Mouse (Mus musculus): ENCODE data around the gene Ppp4r4. TPM values are rescaled to one million over a fixed set of nuclear protein-coding genes. Genes with fewer than 3 reads are reported as not detected.

The Ppp4r4 gene
- polyA plus RNA-seq, 1 experiment from 2014 or later: 1.6 TPM

DNA sequence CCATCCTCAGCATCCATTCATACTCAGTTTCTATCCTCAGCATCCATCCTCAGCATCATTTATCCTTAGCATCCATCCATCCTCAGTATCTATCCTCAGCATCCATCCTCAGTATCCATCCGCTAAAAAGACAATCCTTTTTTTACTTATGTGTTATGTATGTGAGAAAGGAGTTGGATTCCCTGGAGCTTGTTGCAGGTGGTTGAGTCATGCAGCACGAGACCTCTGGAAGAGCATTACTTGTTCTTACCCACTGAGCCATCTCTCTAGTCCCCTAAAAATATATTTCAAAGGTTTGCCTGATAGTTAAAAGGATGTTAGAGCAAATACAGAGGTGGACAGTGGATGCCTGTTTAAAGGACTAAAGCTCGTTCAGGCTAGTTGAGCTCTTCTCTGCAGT is 69.8 kb downstream of the Ppp4r4 start:
- Histone ChIP-seq H3K4me1 (peaks cover 9% of the 10 kb centered on the region), H3K36me3 (no peaks in the 10 kb centered on the region), H3K27me3 (ENCODE audit: insufficient read depth, poor library complexity, severe bottlenecking) (no peaks in the 10 kb centered on the region), H3K4me3 (no peak overlapping the region), H3K9me3 (no peaks in the 10 kb centered on the region), H3K27ac (no peak overlapping the region)
- no peak for DNase-seq (ENCODE audit: low spot score)
- 82% methylated on average over 3 of the region's 3 CpGs for WGBS

DNA sequence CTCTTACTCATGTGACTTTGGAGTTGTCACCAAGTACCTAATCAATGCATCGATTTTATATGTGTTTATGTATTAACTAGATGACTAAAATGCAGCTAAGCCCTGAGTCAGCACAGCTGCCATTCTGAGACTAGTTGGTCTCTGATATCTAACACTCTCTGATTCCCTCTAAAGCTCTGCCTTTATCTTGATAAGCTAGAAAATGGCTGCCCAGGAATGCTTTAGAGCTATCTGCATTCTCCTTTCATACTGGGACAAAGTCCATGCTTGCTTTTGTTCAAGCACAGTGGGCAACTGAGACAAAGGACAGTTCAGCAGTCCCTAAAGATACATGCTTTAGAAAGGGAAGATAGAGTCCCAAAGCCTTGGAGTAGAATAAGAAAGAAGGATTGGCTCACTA is 83.1 kb downstream of the Ppp4r4 start:
- 80% methylated on average over 1 of the region's 1 CpGs for WGBS
- Histone ChIP-seq H3K27ac (no peak overlapping the region), H3K4me3 (no peak overlapping the region), H3K36me3 (no peaks in the 10 kb centered on the region), H3K4me1 (peaks cover 12% of the 10 kb centered on the region; the same call in 1 of the 2 replicates), H3K9me3 (no peaks in the 10 kb centered on the region), H3K27me3 (ENCODE audit: insufficient read depth, poor library complexity, severe bottlenecking) (no peaks in the 10 kb centered on the region)
- DNase-seq (ENCODE audit: low spot score): no peak

DNA sequence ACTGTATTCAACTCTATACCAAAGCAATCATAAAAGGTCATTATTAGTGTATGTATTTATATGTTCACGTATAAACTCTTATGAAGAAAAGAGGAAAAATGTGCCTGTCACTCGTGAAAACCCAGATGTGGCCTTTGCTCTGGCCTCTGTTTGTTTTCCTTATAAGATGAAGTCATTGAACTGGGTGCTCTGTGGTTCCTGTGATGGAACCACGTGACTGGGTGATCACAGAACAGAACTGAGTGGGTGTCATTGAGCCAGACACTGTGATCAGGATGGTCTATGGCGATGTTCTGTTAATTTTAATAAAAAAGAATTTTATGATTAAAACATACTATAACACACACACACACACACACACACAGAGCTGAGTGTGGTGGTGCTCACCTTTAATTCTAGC is 83.7 kb downstream of the Ppp4r4 start:
- H3K4me1 ChIP-seq: peaks cover 12% of the 10 kb centered on the region; the same call in 1 of the 2 replicates
- no peaks in the 10 kb centered on the region for H3K9me3 ChIP-seq
- WGBS: 78% methylated on average over 4 of the region's 4 CpGs
- H3K4me3 ChIP-seq: no peak overlapping the region
- no peaks in the 10 kb centered on the region for H3K36me3 ChIP-seq
- H3K27ac ChIP-seq: no peak overlapping the region
- no peak for DNase-seq (ENCODE audit: low spot score)
- H3K27me3 ChIP-seq (ENCODE audit: insufficient read depth, poor library complexity, severe bottlenecking): no peaks in the 10 kb centered on the region

DNA sequence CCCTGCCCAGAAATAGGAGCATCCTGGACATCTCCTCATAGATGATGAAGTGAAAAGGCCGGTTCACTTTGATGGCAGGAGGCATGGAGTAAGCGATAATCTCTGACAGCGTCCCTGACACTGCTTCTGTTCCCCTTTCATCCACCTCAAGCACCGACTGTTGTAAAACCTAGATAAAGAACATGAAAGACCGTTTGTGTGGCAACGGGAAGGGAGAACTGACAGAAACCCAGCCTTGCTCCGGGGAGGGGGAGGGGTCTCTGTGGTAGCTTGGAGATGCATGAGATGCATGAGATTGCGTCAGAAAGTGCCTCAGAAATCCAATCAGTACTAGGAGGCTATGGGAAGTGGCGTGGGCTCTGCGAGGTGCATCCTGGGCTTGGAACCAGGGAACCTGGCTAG is 84.8 kb downstream of the Ppp4r4 start:
- no peak for DNase-seq (ENCODE audit: low spot score)
- H3K27ac ChIP-seq: no peak overlapping the region
- H3K36me3 ChIP-seq: no peaks in the 10 kb centered on the region
- peaks cover 12% of the 10 kb centered on the region; the same call in 1 of the 2 replicates for H3K4me1 ChIP-seq
- H3K4me3 ChIP-seq: no peak overlapping the region
- 43% methylated on average over 10 of the region's 10 CpGs for WGBS
- H3K9me3 ChIP-seq: no peaks in the 10 kb centered on the region
- H3K27me3 ChIP-seq (ENCODE audit: insufficient read depth, poor library complexity, severe bottlenecking): no peaks in the 10 kb centered on the region

DNA sequence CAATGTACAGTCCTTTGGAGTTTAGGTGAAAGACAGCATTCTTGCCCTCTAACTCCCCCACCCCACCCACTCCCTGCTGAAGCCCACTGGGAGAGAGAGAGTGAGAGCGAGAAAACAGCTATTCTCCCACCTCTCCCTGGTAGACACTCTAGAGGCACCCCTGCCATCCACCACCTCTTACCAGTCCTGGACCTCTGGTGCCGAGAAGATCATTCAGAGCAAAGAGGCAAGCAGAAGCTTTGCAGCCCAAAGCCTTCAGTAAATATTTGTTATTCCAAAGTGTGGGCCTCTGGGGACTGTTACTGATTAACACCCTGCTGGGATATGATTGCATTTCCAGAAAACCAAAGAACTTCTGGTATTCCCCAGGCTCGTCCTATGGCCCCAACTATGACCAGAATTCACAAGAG is 99.1 kb downstream of the Ppp4r4 start, which contains the start of gene Serpina10:
Gene Serpina10 (minus strand): TSS at position 242 of the 410 bp plus-strand sequence.
- no peak within 1 kb of the TSS for H3K4me3 ChIP-seq
- H3K4me1 ChIP-seq: peaks cover 6% of the 10 kb centered on the region; the same call in 1 of the 2 replicates
- no peaks in the 10 kb centered on the region for H3K9me3 ChIP-seq
- H3K27me3 ChIP-seq (ENCODE audit: insufficient read depth, poor library complexity, severe bottlenecking): no peaks in the 10 kb centered on the region
- H3K27ac ChIP-seq: no peak within 1 kb of the TSS
- DNase-seq (ENCODE audit: low spot score): no peak
- 53% methylated on average over 3 of the region's 3 CpGs for WGBS
- no peaks in the 10 kb centered on the region for H3K36me3 ChIP-seq

DNA sequence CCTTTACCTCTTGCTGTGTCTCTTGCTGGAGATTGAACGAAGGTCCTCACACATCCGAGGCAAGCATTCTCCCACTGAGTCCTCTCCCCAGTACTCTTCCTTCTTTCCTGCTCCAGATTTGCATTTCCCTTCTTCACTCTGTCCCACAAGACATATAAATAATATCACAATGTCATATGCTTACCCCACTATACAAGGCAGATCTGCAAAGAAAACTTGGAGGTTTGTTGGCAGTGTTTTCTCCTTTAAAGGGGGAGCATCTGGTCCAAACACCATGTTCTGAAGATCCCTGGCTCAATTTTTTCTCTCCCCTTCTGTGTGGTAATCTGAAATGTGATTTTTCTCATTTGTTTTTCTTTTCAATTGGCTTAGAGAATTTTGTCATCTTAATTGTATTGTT is 102.3 kb downstream of the Ppp4r4 start:
- Histone ChIP-seq H3K36me3 (no peaks in the 10 kb centered on the region), H3K4me1 (peaks cover 6% of the 10 kb centered on the region; the same call in 1 of the 2 replicates), H3K27ac (no peak overlapping the region), H3K27me3 (ENCODE audit: insufficient read depth, poor library complexity, severe bottlenecking) (no peaks in the 10 kb centered on the region), H3K9me3 (no peaks in the 10 kb centered on the region), H3K4me3 (no peak overlapping the region)
- WGBS: 68% methylated on average over 2 of the region's 2 CpGs
- no peak for DNase-seq (ENCODE audit: low spot score)

DNA sequence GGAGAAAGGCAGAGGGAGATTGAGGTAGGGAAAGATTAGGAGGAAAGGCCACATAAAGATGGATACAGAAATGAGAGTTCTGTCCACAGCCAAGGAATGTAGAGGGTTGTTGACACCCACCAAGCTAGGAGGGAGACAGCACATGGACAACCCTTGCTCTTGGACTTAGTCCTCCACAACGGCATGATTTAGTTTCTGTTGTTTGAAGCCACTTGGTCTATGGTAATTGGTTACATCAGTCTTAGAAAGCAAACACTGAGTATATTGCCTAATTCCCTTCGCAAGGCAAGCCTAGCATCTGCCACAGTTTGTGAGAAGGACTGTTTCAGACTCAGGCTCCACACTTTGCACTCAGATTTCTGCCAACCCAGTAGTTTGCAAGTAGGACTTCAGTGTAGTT is 103.8 kb downstream of the Ppp4r4 start:
- Histone ChIP-seq H3K9me3 (no peaks in the 10 kb centered on the region), H3K4me3 (no peak overlapping the region), H3K27me3 (ENCODE audit: insufficient read depth, poor library complexity, severe bottlenecking) (no peaks in the 10 kb centered on the region), H3K36me3 (no peaks in the 10 kb centered on the region), H3K4me1 (peaks cover 4% of the 10 kb centered on the region; the same call in 1 of the 2 replicates), H3K27ac (no peak overlapping the region)
- DNase-seq (ENCODE audit: low spot score): no peak
- 79% methylated on average over 2 of the region's 2 CpGs for WGBS

DNA sequence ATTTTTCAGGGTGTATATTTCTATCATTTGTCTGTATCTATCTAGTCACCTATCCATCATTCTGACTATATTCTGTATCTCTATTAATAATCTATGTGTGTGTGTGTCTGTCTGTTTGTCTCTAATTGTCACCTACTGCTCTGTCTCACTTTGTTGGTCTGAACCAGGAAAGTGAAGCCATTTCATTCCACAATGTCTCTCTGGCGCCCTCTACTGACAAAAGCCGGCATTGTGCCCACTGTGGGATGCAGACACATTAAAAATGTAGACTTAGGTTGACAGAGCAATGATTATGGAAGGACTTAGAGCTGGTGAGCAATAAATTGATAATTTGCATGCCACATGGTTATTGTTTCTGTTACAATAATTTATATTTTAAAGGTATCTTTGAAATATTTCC is 111.3 kb downstream of the Ppp4r4 start:
- DNase-seq (ENCODE audit: low spot score): no peak
- no peaks in the 10 kb centered on the region for H3K9me3 ChIP-seq
- no peaks in the 10 kb centered on the region for H3K4me1 ChIP-seq
- 0% methylated on average over 2 of the region's 2 CpGs for WGBS
- no peak overlapping the region for H3K27ac ChIP-seq
- no peak overlapping the region for H3K4me3 ChIP-seq
- no peaks in the 10 kb centered on the region for H3K27me3 ChIP-seq (ENCODE audit: insufficient read depth, poor library complexity, severe bottlenecking)
- H3K36me3 ChIP-seq: no peaks in the 10 kb centered on the region

DNA sequence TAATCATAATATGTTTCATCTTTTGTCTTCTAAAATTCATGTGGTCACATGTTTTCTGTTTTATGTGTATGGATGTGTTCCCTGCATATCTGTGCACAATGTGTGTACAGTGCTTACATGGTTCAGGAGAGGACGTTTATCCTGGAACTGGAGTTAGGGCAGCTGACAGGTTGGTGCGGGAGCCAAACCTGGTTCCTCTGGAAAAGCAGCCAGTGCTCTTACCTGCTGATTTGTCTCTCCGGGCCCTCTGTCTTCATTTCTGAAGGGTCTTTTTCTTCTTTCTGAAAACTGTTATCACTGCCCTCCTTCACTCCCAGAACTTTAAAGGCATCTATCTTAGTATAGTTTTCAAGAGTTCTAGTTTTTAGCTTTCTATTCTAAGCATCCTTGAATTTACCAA is 111.7 kb downstream of the Ppp4r4 start:
- Histone ChIP-seq H3K27ac (no peak overlapping the region), H3K4me3 (no peak overlapping the region), H3K27me3 (ENCODE audit: insufficient read depth, poor library complexity, severe bottlenecking) (no peaks in the 10 kb centered on the region), H3K9me3 (no peaks in the 10 kb centered on the region), H3K36me3 (no peaks in the 10 kb centered on the region), H3K4me1 (no peaks in the 10 kb centered on the region)
- peak; percentile 64 for DNase-seq (ENCODE audit: low spot score)
- 72% methylated on average over 3 of the region's 3 CpGs for WGBS

DNA sequence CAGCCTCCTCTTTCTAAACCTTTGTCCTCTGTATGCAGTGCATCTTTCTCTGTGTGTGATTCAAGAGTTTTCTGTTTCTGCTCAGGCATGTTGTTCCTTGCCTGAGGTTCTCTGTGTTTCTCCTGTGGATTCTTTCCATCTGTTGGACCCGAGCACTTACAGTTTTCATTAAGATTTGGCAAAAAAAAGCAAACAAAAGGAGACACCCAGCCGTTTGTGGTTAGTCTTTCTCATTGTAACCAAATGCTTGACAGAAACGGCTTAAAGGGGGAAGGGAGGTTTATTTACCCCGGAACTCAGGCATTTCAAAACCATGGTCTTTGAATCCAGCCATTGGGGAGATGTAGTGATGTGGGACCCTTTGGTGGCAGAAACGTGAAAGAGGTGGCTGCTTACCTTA is 112.5 kb downstream of the Ppp4r4 start:
- Histone ChIP-seq H3K27me3 (ENCODE audit: insufficient read depth, poor library complexity, severe bottlenecking) (no peaks in the 10 kb centered on the region), H3K4me3 (no peak overlapping the region), H3K36me3 (no peaks in the 10 kb centered on the region), H3K9me3 (no peaks in the 10 kb centered on the region), H3K27ac (no peak overlapping the region), H3K4me1 (no peaks in the 10 kb centered on the region)
- DNase-seq (ENCODE audit: low spot score): no peak
- 31% methylated on average over 5 of the region's 5 CpGs for WGBS

DNA sequence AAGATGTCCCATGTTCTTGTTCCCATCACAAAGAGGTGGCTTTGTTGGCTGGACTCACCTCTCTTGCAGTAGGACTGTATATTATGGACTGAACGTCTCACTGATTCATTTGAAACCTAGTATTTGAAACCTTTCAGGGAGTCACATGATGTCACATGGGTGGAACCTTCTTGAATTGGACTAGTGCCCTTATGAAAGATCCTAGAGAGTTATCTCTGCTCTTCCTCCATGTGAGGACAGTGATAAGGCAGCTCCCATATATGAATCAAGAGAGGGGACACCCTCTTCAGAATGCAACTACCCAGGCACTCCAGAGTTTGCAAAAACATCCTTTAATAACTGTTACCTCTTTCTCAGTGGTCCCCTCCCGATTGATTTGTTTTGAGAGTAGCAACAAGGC is 114.2 kb downstream of the Ppp4r4 start:
- DNase-seq (ENCODE audit: low spot score): no peak

DNA sequence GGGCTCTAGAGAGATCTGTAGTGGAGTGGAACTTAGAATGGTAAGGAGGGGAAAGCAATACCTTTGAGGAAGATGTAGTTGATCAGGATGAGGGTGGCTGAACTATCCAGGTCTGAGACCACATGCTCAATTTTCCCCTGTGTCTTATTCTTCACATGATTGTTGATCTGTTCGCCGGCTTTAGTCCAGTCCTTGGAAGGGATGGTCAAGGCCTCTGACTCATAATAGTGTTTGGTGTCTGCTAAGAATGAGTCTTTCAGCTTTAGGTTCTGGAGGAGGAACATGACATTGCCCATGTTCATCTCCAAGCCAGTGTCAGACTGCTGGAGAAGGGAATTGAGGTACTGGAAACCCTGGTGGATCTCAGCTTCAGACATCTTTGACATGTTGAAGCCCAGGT is 121.8 kb downstream of the Ppp4r4 start:
- no peaks in the 10 kb centered on the region for H3K27me3 ChIP-seq (ENCODE audit: insufficient read depth, poor library complexity, severe bottlenecking)
- WGBS: 89% methylated on average over 2 of the region's 2 CpGs
- H3K36me3 ChIP-seq: no peaks in the 10 kb centered on the region
- H3K4me1 ChIP-seq: no peaks in the 10 kb centered on the region
- H3K9me3 ChIP-seq: no peaks in the 10 kb centered on the region
- H3K27ac ChIP-seq: no peak overlapping the region
- H3K4me3 ChIP-seq: no peak overlapping the region
- DNase-seq (ENCODE audit: low spot score): peak; percentile 57

More for the DNA sequence above, 114.2 kb downstream of the Ppp4r4 start:
- Histone ChIP-seq H3K4me3 (no peak overlapping the region), H3K36me3 (no peaks in the 10 kb centered on the region), H3K9me3 (no peaks in the 10 kb centered on the region), H3K27me3 (ENCODE audit: insufficient read depth, poor library complexity, severe bottlenecking) (no peaks in the 10 kb centered on the region), H3K27ac (no peak overlapping the region), H3K4me1 (no peaks in the 10 kb centered on the region)
- 63% methylated on average over 2 of the region's 2 CpGs for WGBS

DNA sequence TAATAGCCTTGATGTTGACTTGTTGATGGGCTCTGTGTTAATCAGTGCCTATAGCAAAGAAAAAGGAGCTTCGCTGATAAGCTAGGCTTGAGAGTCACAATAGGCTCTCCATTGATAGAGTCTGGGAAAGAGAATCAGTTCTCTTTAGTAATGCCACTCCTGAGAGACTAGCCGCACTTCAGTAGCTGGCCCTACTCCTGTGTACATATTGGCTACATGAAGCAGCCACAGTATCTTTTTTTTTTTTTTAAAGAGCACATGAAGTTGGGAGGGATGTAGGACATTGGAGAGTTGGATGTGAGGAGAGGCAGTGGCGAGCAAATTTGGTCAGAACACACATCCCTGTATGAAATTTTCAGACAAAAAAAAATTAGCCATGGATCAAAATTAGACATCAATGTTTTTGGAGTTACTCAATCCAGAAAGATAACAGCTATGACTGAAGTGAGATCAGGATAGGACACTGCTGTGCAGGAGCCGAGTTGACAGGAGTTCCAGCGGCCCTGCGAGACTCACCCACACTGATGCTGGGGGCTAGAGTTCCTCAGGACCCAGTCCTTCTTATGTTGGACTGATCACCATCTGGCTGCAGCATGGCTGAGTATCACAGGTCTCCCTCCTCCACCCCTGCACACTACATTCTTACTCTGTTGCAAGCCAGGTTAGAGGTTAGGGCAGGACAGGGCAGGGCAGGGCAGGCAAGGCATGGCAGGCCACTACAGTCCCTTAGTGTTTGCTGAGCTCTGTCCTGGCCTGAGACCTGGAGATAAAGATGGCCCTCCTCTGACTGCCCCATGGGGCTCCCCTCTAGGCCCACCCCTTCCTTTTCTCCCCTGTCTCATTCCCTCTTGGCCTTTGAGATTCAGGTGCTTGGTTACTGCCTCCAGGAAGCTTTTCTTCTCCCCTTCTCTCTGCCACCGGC is 123.3 kb downstream of the Ppp4r4 start:
- Histone ChIP-seq H3K4me1 (no peaks in the 10 kb centered on the region), H3K27ac (no peak overlapping the region), H3K36me3 (no peaks in the 10 kb centered on the region), H3K27me3 (ENCODE audit: insufficient read depth, poor library complexity, severe bottlenecking) (no peaks in the 10 kb centered on the region), H3K4me3 (no peak overlapping the region), H3K9me3 (no peaks in the 10 kb centered on the region)
- DNase-seq (ENCODE audit: low spot score): no peak
- 82% methylated on average over 7 of the region's 7 CpGs for WGBS
